Mouse (Mus musculus) heart, embryonic 10.5 days (tissue): Measurements from ENCODE around the gene Gm6525. TPM values are rescaled to one million over a fixed set of nuclear protein-coding genes. Genes with fewer than 3 reads are reported as not detected.

Source experiments
- DNase-seq: peaks from one replicate; pipeline ENCODE4 v3.0.0-alpha.2; 2017; ENCODE audit warnings: low spot score
- H3K27ac ChIP-seq: fragments of 300-500 bp; sonication (generic); 2 replicates; pipeline ENCODE4 v1.5.1; 2016; ENCODE audit warnings: mild to moderate bottlenecking
- H3K27me3 ChIP-seq: fragments of 300-500 bp; sonication (generic); 2 replicates; pipeline ENCODE4 v1.6.1; 2016; ENCODE audit warnings: mild to moderate bottlenecking; ENCODE audit not compliant: poor library complexity, insufficient read depth, severe bottlenecking
- H3K36me3 ChIP-seq: fragments of 300-500 bp; sonication (generic); 2 replicates; pipeline ENCODE4 v1.6.1; 2016; ENCODE audit warnings: mild to moderate bottlenecking, moderate library complexity
- H3K4me1 ChIP-seq: fragments of 300-500 bp; sonication (generic); 2 replicates; pipeline ENCODE4 v1.6.1; 2016; ENCODE audit warnings: mild to moderate bottlenecking
- H3K4me3 ChIP-seq: fragments of 300-500 bp; sonication (generic); 2 replicates; pipeline ENCODE4 v1.5.1; 2016; ENCODE audit warnings: mild to moderate bottlenecking, moderate library complexity
- H3K9me3 ChIP-seq: fragments of 300-500 bp; sonication (generic); 2 replicates; pipeline ENCODE4 v1.6.1; 2016; ENCODE audit warnings: mild to moderate bottlenecking, moderate library complexity
- WGBS: fragments of 180-500 bp; shearing (Covaris S2); methylation state at CpG from one replicate; pipeline ENCODE4 v1.1.7; 2016; 5-methylcytosine and 5-hydroxymethylcytosine counted together
- polyA plus RNA-seq: library from polyadenylated mRNA; unstranded; fragments of >200 nt; fragmentation: Nextera tagmentation; extraction: Ambion mirVana; gene quantifications from 2 replicates; pipeline ENCODE4 v1.2.1, GENCODE M21; 2016

Gene Gm6525
- polyA plus RNA-seq, 1 experiment from 2014 or later = 0.25 TPM

- Histone ChIP-seq H3K4me1 (no peaks in the 10 kb centered on the region), H3K9me3 (no peaks in the 10 kb centered on the region), H3K36me3 (no peaks in the 10 kb centered on the region), H3K27ac (no peak overlapping the region), H3K27me3 (no peaks in the 10 kb centered on the region), H3K4me3 (no peak overlapping the region)
- 73% methylated on average over 3 of the region's 3 CpGs for WGBS
- no peak for DNase-seq
Measured at GRCm38 (mm10) chr3:84206106-84206505, 32.2 kb downstream of the Gm6525 start.

- H3K9me3 ChIP-seq = no peaks in the 10 kb centered on the region
Measured at GRCm38 (mm10) chr3:84207366-84207765, 33.5 kb downstream of the Gm6525 start.

GRCm38 (mm10) chr3:84208475-84208874 is 34.6 kb downstream of the Gm6525 start:
- WGBS = 87% methylated on average over 7 of the region's 7 CpGs
- no peak for DNase-seq
- H3K27ac ChIP-seq = no peak overlapping the region
- no peaks in the 10 kb centered on the region for H3K4me1 ChIP-seq
- H3K4me3 ChIP-seq = no peak overlapping the region
- H3K36me3 ChIP-seq = no peaks in the 10 kb centered on the region
- no peaks in the 10 kb centered on the region for H3K27me3 ChIP-seq
- H3K9me3 ChIP-seq = no peaks in the 10 kb centered on the region

More at GRCm38 (mm10) chr3:84207366-84207765, 33.5 kb downstream of the Gm6525 start:
- Histone ChIP-seq H3K27ac (no peak overlapping the region), H3K36me3 (no peaks in the 10 kb centered on the region), H3K4me3 (no peak overlapping the region), H3K4me1 (no peaks in the 10 kb centered on the region), H3K27me3 (no peaks in the 10 kb centered on the region)
- no peak for DNase-seq
- 61% methylated on average over 2 of the region's 2 CpGs for WGBS

DNA sequence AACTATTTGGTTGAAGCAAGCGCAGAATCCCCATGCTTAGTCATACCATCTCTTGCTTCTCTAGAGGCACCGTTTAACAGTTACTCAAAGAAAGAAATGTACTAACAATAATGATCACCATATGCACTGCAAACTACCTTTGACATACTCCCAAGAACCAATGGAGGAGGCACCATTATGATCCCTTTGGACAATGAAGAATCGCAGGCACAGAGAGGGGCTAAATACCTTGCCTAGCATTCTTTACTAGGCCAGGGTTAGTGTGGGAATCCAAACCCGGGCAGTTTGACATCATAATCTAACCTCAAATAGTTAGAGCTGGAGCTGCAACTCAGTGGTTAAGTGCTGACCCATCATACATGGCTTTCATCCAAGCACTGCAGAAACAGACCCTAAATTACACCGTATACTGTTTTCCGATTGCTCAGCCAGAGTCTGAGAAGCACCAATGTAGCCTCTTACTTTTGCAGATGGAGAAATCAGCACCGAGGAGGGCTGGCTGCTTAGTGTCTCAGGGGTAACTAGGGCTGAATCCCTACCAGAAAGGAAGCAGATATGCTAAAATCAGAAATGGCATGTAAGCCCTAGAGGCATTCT is 35.1 kb downstream of the Gm6525 start:
- H3K4me1 ChIP-seq = no peaks in the 10 kb centered on the region
- no peaks in the 10 kb centered on the region for H3K27me3 ChIP-seq
- no peak for DNase-seq
- H3K4me3 ChIP-seq = no peak overlapping the region
- WGBS = 90% methylated on average over 7 of the region's 7 CpGs
- no peaks in the 10 kb centered on the region for H3K9me3 ChIP-seq
- no peak overlapping the region for H3K27ac ChIP-seq
- H3K36me3 ChIP-seq = no peaks in the 10 kb centered on the region

DNA sequence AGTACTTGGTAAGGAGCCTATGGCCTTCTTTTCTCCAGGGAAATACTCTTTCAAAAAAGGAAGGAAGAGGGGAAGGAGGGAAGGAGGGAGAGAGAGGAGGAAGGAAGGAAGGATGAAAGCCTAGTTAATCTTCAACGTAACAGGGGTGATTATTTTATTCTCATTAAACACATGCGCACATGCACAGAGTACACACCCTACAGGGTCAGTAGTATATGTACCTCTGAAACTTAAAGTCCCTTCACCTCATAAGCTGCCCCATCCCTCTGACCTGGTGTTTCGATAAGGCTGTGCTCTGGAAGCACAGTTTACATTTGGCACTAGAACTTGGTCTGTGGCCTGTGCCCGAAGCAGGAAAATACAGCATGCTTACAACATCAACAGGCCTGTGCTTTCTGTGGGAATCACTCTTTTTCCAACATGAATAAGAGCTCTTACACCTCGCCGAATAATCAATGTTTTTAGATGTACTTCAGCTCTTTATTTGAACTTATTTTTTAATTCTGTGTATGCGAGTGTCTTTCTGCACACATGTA is 37.5 kb downstream of the Gm6525 start:
- no peaks in the 10 kb centered on the region for H3K9me3 ChIP-seq
- WGBS = 87% methylated on average over 7 of the region's 7 CpGs
- no peak overlapping the region for H3K4me3 ChIP-seq
- no peaks in the 10 kb centered on the region for H3K36me3 ChIP-seq
- H3K27ac ChIP-seq = no peak overlapping the region
- H3K27me3 ChIP-seq = no peaks in the 10 kb centered on the region
- no peaks in the 10 kb centered on the region for H3K4me1 ChIP-seq
- DNase-seq = no peak

DNA sequence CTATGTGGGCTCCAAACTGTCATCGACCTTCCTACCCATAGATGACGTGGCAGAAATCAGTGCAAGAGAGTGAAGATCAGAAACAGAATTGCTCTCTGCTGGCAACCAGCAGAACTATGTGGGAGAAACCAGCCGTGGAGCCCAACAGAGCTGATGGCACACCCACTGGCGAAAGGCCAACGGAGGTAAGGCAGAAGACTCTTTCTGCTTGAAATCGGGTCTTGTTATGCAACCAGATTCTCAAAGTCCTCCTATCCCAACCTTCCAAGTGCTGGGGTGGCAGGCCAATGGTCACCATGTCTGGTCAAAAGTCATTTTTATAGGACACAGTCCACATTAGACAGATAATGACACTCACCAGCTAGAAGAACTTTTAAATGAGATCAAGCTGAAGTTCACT is 40.6 kb downstream of the Gm6525 start:
- Histone ChIP-seq H3K36me3 (no peaks in the 10 kb centered on the region), H3K4me3 (no peak overlapping the region), H3K27me3 (peaks cover 12% of the 10 kb centered on the region; the same call in 1 of the 2 replicates), H3K27ac (no peak overlapping the region), H3K4me1 (0 out of 2 replicates have a peak, but pooled peaks cover 5% of the 10 kb centered on the region), H3K9me3 (no peaks in the 10 kb centered on the region)
- 82% methylated on average over 6 of the region's 6 CpGs for WGBS
- DNase-seq = no peak

DNA sequence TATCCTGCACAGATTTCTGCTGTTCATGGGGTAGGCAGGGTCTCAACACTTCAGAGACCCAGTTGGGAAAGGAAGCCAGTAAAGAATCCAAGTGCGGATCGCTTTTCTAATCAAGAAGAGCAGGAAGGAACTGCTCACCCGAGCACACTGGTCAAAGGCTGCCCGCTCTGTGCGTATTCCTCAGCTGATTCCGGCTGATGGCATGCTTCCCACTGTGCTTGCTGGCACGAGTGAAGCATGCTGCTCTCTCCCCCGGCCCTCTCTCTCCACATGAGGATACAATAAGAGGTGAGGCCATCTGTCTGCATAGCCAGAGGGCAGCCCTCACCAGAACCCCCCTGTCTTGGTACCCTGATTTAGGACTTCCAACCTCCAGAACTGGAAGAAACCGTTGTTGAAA is 41.3 kb downstream of the Gm6525 start:
- no peak for DNase-seq
- Histone ChIP-seq H3K27ac (no peak overlapping the region), H3K9me3 (no peaks in the 10 kb centered on the region), H3K27me3 (peaks cover 12% of the 10 kb centered on the region; the same call in 1 of the 2 replicates), H3K4me1 (peaks cover 10% of the 10 kb centered on the region; the same call in 1 of the 2 replicates), H3K4me3 (no peak overlapping the region), H3K36me3 (no peaks in the 10 kb centered on the region)
- WGBS = 71% methylated on average over 9 of the region's 9 CpGs

DNA sequence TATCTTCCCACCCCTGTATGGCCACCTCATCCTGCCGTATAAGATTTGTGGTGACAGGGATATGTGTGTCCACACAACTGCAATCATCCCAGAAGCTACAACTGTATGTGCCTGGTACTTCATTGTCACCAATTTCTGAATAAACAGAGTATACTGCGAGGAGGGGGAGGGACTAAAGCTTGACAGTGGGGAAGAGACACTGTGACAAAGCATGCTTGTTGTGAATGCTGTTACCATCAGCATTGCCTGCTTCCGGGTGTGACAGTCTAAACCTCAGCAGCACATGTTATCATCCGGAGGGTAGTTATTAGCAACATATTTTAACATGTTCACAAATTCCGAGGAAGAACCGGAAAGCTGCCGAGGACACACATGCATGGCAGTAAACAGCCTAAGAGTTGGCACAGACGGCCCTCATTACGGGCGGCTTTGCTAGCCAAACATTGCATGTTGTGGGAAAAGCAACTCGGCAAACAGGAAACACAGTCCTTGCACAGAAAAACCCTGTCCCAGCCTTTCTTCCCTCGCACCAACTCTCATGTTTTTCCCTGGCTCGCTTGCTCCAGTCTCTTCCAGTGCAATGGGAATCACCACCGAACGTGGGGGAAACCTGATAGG is 41.9 kb downstream of the Gm6525 start:
- Histone ChIP-seq H3K9me3 (no peaks in the 10 kb centered on the region), H3K4me3 (no peak overlapping the region)
- 81% methylated on average over 15 of the region's 15 CpGs for WGBS

GRCm38 (mm10) chr3:84217118-84217960 is 43.4 kb downstream of the Gm6525 start:
- peaks cover 18% of the 10 kb centered on the region; the same call in 1 of the 2 replicates for H3K4me1 ChIP-seq
- peaks cover 12% of the 10 kb centered on the region; the same call in 1 of the 2 replicates for H3K27me3 ChIP-seq
- no peaks in the 10 kb centered on the region for H3K36me3 ChIP-seq
- H3K4me3 ChIP-seq = no peak overlapping the region
- no peak overlapping the region for H3K27ac ChIP-seq
- no peaks in the 10 kb centered on the region for H3K9me3 ChIP-seq
- whole genome bisulfite sequencing = 64% methylated on average over 12 of the region's 12 CpGs
- no peak for DNase-seq

More for the DNA sequence above, 41.9 kb downstream of the Gm6525 start:
- H3K4me1 ChIP-seq = peaks cover 14% of the 10 kb centered on the region; the same call in 1 of the 2 replicates
- H3K36me3 ChIP-seq = no peaks in the 10 kb centered on the region
- peaks cover 12% of the 10 kb centered on the region; the same call in 1 of the 2 replicates for H3K27me3 ChIP-seq
- H3K27ac ChIP-seq = no peak overlapping the region
- DNase-seq = no peak

- Histone ChIP-seq H3K27me3 (peaks cover 12% of the 10 kb centered on the region; the same call in 1 of the 2 replicates), H3K27ac (no peak overlapping the region), H3K4me1 (peaks cover 18% of the 10 kb centered on the region; the same call in 1 of the 2 replicates), H3K36me3 (no peaks in the 10 kb centered on the region), H3K4me3 (no peak overlapping the region), H3K9me3 (no peaks in the 10 kb centered on the region)
- WGBS = 50% methylated on average over 4 of the region's 4 CpGs
- no peak for DNase-seq
Measured at GRCm38 (mm10) chr3:84217961-84218351, 44.1 kb downstream of the Gm6525 start.

- peaks cover 18% of the 10 kb centered on the region; the same call in 1 of the 2 replicates for H3K4me1 ChIP-seq
- no peak overlapping the region for H3K27ac ChIP-seq
- peaks cover 12% of the 10 kb centered on the region; the same call in 1 of the 2 replicates for H3K27me3 ChIP-seq
- H3K36me3 ChIP-seq = no peaks in the 10 kb centered on the region
- H3K9me3 ChIP-seq = no peaks in the 10 kb centered on the region
- no peak overlapping the region for H3K4me3 ChIP-seq
- 68% methylated on average over 2 of the region's 2 CpGs for WGBS
- DNase-seq = no peak
Measured at GRCm38 (mm10) chr3:84218498-84218897, 44.6 kb downstream of the Gm6525 start.

DNA sequence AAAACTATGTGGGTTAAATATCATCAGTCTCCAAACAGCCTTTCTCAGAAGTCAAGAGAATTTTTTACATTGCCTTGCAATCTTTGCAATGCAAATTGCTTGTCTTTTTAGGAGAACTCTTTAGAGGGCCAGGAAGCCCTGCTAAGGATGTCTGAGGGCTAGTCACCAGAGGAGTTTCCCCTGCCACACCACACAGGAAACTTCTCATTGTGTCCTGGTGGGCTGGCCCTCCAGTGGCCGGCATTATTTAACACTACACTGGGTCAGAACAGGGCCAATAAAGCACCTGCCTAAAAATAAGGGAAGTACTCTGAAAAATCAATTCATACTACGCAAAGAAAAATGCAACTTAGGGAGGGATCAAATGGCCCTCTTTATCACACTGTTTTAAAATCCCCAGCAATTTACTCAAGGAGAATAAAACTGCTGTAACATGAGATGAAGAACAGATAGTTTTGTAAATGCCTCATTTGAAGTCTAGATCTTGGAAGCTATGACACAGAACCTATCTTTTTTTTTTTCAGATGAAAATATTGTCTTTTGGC is 45.3 kb downstream of the Gm6525 start:
- WGBS = 30% methylated on average over 2 of the region's 2 CpGs
- Histone ChIP-seq H3K4me1 (peaks cover 18% of the 10 kb centered on the region; the same call in 1 of the 2 replicates), H3K27ac (no peak overlapping the region), H3K36me3 (no peaks in the 10 kb centered on the region), H3K9me3 (no peaks in the 10 kb centered on the region), H3K4me3 (no peak overlapping the region), H3K27me3 (peaks cover 12% of the 10 kb centered on the region; the same call in 1 of the 2 replicates)
- no peak for DNase-seq
